ENCODE assay signal across 9 mouse cellular contexts in the genomic region with DNA sequence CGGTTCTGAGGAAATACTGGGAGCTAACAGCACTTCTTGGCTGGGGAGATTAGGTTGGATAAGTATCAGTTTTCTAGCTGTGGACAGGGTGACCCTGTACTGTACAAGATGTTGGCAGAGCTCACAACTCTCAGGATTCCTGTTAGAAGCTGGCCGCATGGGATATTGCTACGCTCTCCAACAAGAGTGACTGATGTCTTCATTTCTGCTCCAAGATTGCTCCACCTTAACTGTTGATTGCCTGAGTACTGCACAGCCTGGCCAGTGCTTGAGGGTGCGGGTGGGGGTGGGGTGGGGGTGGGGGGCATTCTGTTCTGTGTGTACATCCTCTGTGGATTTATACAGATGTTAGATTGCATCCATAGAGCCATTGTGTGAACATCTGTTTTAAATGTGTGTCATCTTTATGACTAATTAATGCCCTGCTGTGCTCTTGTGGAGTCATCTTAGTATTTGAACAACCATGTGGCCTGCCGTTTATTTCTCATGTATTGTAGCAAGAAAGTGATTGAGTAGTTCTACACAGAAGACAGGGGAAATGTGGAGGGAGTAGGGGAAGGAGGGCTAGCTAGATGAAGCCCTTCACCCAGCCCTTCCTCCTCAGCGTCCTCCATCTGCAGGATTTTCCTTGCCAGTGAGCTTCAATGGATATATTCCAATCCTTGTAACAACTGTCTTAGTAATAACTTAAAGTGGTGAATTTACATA. TPM values are rescaled to one million over a fixed set of nuclear protein-coding genes. Genes with fewer than 3 reads are reported as not detected.
DNase-seq lines count a peak whose midpoint lies in the region; ATAC-seq lines count a peak whose summit lies in the region.
"Had no signal": no experiment of that assay in that cellular context is flagged by ENCODE, and none has a peak within 500 bp of the region (broad histone marks: within the 10 kb centered on the region; RNA-seq: fewer than 3 reads in every experiment).

No protein-coding gene starts in this region.

- H3K4me3 ChIP-seq in forebrain, embryonic 11.5 days (ENCODE audit: low read depth, low read length) = no peak overlapping the region
- H3K4me3 ChIP-seq in forebrain, embryonic 10.5 days = no peak overlapping the region
- no peak overlapping the region for H3K4me3 ChIP-seq in midbrain, embryonic 11.5 days (ENCODE audit: low read depth, low read length)
- H3K4me3 ChIP-seq in midbrain, embryonic 16.5 days (ENCODE audit: low read depth, low read length) = no peak overlapping the region
- H3K4me3 ChIP-seq in neural tube, embryonic 13.5 days = no peak overlapping the region
- H3K4me3 ChIP-seq: liver, embryonic 12.5 days had no signal

- WGBS in forebrain, embryonic 11.5 days = 63% methylated on average over 6 of the region's 6 CpGs
- 65% methylated on average over 6 of the region's 6 CpGs for WGBS in forebrain, embryonic 10.5 days
- WGBS in midbrain, embryonic 11.5 days = 75% methylated on average over 6 of the region's 6 CpGs
- 63% methylated on average over 6 of the region's 6 CpGs for WGBS in midbrain, embryonic 16.5 days
- 47% methylated on average over 6 of the region's 6 CpGs for WGBS in neural tube, embryonic 13.5 days

- H3K9ac ChIP-seq in forebrain, embryonic 11.5 days (ENCODE audit: low read length) = no peak overlapping the region
- no peak overlapping the region for H3K9ac ChIP-seq in midbrain, embryonic 11.5 days (ENCODE audit: low read length)
- H3K9ac ChIP-seq in midbrain, embryonic 16.5 days (ENCODE audit: low read depth, low read length) = no peak overlapping the region
- no peak overlapping the region for H3K9ac ChIP-seq in neural tube, embryonic 13.5 days
- H3K9ac ChIP-seq: liver, embryonic 12.5 days had no signal

- no peak overlapping the region for H3K27ac ChIP-seq in forebrain, embryonic 11.5 days (ENCODE audit: low read depth, low read length)
- H3K27ac ChIP-seq in forebrain, embryonic 10.5 days = no peak overlapping the region
- H3K27ac ChIP-seq in midbrain, embryonic 11.5 days (ENCODE audit: low read depth, low read length) = no peak overlapping the region
- H3K27ac ChIP-seq in midbrain, embryonic 16.5 days (ENCODE audit: low read length) = no peak overlapping the region
- H3K27ac ChIP-seq in neural tube, embryonic 13.5 days (replicated peaks) = no peak overlapping the region
- H3K27ac ChIP-seq: liver, embryonic 12.5 days had no signal

- H3K27me3 ChIP-seq in forebrain, embryonic 11.5 days (ENCODE audit: control insufficient read depth, insufficient read depth, low read length) = no peaks in the 10 kb centered on the region
- no peaks in the 10 kb centered on the region for H3K27me3 ChIP-seq in forebrain, embryonic 10.5 days (ENCODE audit: poor library complexity, severe bottlenecking)
- H3K27me3 ChIP-seq in midbrain, embryonic 11.5 days (ENCODE audit: control insufficient read depth, insufficient read depth, low read length) = no peaks in the 10 kb centered on the region
- H3K27me3 ChIP-seq in midbrain, embryonic 16.5 days (ENCODE audit: control insufficient read depth, insufficient read depth, low read depth, low read length) = no peaks in the 10 kb centered on the region
- H3K27me3 ChIP-seq in neural tube, embryonic 13.5 days = no peaks in the 10 kb centered on the region
- H3K27me3 ChIP-seq: liver, embryonic 12.5 days had no signal

- H3K4me2 ChIP-seq in forebrain, embryonic 11.5 days (ENCODE audit: low read depth, low read length, severe bottlenecking) = no peak overlapping the region
- H3K4me2 ChIP-seq in midbrain, embryonic 11.5 days = no peak overlapping the region
- no peak overlapping the region for H3K4me2 ChIP-seq in midbrain, embryonic 16.5 days (ENCODE audit: low read length)
- H3K4me2 ChIP-seq in neural tube, embryonic 13.5 days = no peak overlapping the region
- H3K4me2 ChIP-seq: liver, embryonic 12.5 days had no signal

- ATAC-seq in forebrain, embryonic 11.5 days (replicated peaks; ENCODE audit: low FRiP score) = peak; percentile 49; the same call in 1 of the 2 replicates
- peak; percentile 50; the same call in 1 of the 2 replicates for ATAC-seq in midbrain, embryonic 11.5 days (ENCODE audit: low FRiP score)
- no peak for ATAC-seq in midbrain, embryonic 16.5 days
- peak; percentile 74 for ATAC-seq in neural tube, embryonic 13.5 days (ENCODE audit: low read depth)
- ATAC-seq: liver, embryonic 12.5 days had no signal

- no peaks in the 10 kb centered on the region for H3K36me3 ChIP-seq in forebrain, embryonic 11.5 days (ENCODE audit: control insufficient read depth, insufficient read depth, low read length)
- H3K36me3 ChIP-seq in forebrain, embryonic 10.5 days (replicated peaks) = peaks cover 10% of the 10 kb centered on the region
- no peaks in the 10 kb centered on the region for H3K36me3 ChIP-seq in midbrain, embryonic 11.5 days (ENCODE audit: control insufficient read depth, insufficient read depth, low read length)
- H3K36me3 ChIP-seq in midbrain, embryonic 16.5 days (ENCODE audit: control insufficient read depth, insufficient read depth, low read length) = peaks cover 2% of the 10 kb centered on the region; the same call in 1 of the 2 replicates
- no peaks in the 10 kb centered on the region; the same call in 1 of the 2 replicates for H3K36me3 ChIP-seq in neural tube, embryonic 13.5 days
- H3K36me3 ChIP-seq: liver, embryonic 12.5 days had no signal

- no peak for DNase-seq in forebrain, embryonic 11.5 days (ENCODE audit: low spot score)
- DNase-seq in forebrain, embryonic 10.5 days (ENCODE audit: extremely low spot score, low spot score) = no peak
- peak; percentile 62 for DNase-seq in midbrain, embryonic 11.5 days (ENCODE audit: low spot score, missing footprints)
- peak; percentile 59 for DNase-seq in gastrocnemius, postnatal 25 days
- no peak for DNase-seq in urinary bladder, postnatal 25 days (ENCODE audit: low spot score)
- DNase-seq in urinary bladder, postnatal 10 days (ENCODE audit: low spot score) = no peak

- no peaks in the 10 kb centered on the region for H3K4me1 ChIP-seq in forebrain, embryonic 11.5 days (replicated peaks; ENCODE audit: control insufficient read depth, insufficient read depth, low read length)
- peaks cover 10% of the 10 kb centered on the region for H3K4me1 ChIP-seq in forebrain, embryonic 10.5 days
- H3K4me1 ChIP-seq in midbrain, embryonic 11.5 days (ENCODE audit: control insufficient read depth, insufficient read depth, low read length) = peaks cover 4% of the 10 kb centered on the region
- H3K4me1 ChIP-seq in midbrain, embryonic 16.5 days (ENCODE audit: control insufficient read depth, insufficient read depth, low read length) = no peaks in the 10 kb centered on the region; the same call in 1 of the 2 replicates
- H3K4me1 ChIP-seq in neural tube, embryonic 13.5 days (replicated peaks) = peaks cover 14% of the 10 kb centered on the region
- H3K4me1 ChIP-seq: liver, embryonic 12.5 days had no signal

- no peaks in the 10 kb centered on the region for H3K9me3 ChIP-seq in forebrain, embryonic 11.5 days (ENCODE audit: control insufficient read depth, low read length)
- no peaks in the 10 kb centered on the region for H3K9me3 ChIP-seq in forebrain, embryonic 10.5 days
- no peaks in the 10 kb centered on the region for H3K9me3 ChIP-seq in midbrain, embryonic 11.5 days (ENCODE audit: control insufficient read depth, low read length)
- H3K9me3 ChIP-seq in midbrain, embryonic 16.5 days (replicated peaks; ENCODE audit: control insufficient read depth, low read length, poor library complexity, severe bottlenecking) = peaks cover 5% of the 10 kb centered on the region; the same call in 1 of the 2 replicates
- peaks cover 3% of the 10 kb centered on the region; the same call in 1 of the 2 replicates for H3K9me3 ChIP-seq in neural tube, embryonic 13.5 days
- H3K9me3 ChIP-seq: liver, embryonic 12.5 days had no signal

RNA-seq across cellular contexts. Expression of a gene that starts 19.0 kb away (rescaled TPM):
- polyA plus RNA-seq in forebrain, embryonic 11.5 days (2014; fragmentation: Nextera tagmentation; extraction: Ambion mirVana) = 26.2 and 30.5 TPM in 2 replicates
- 22.1 and 25.4 TPM in 2 replicates for polyA plus RNA-seq in forebrain, embryonic 10.5 days (2016; fragmentation: Nextera tagmentation; extraction: Ambion mirVana)
- 25.2 and 26.6 TPM in 2 replicates for polyA plus RNA-seq in midbrain, embryonic 11.5 days (2014; fragmentation: Nextera tagmentation; extraction: Ambion mirVana)
- 12.1 and 12.8 TPM in 2 replicates for polyA plus RNA-seq in midbrain, embryonic 16.5 days (2015; fragmentation: Nextera tagmentation; extraction: Ambion mirVana)
- 1 to 10 TPM; 4.0 to 4.4 TPM for total RNA-seq in gastrocnemius, postnatal 25 days (2021)
- polyA plus RNA-seq in neural tube, embryonic 13.5 days (2015; fragmentation: Nextera tagmentation; extraction: Ambion mirVana) = 19.7 and 23.4 TPM in 2 replicates

Comparison
In these comparisons a context has a peak if more than half of its experiments do, and no peak if none do; other contexts are left out.
1. DNase-seq: peak in midbrain, embryonic 11.5 days (single experiment) and gastrocnemius, postnatal 25 days (single experiment); none in forebrain, embryonic 11.5 days (single experiment), forebrain, embryonic 10.5 days (single experiment), urinary bladder, postnatal 25 days (single experiment) and urinary bladder, postnatal 10 days (single experiment).